Mouse (Mus musculus) stomach, embryonic 14.5 days (tissue): ENCODE measurements at regions not wholly inside any gene's neighbourhood (a gene's known extent, or its start where the extent isn't known, plus 50 kb on each side); places are given as distances from the start of the nearest gene placed in this dataset.
A peak's percentile ranks its signal among the peaks of the same experiment; 100 is the strongest.
"Not testable (repeated sequence)": the region's sequence is repeated elsewhere in the genome, so short reads cannot be mapped to it uniquely, and the experiment has no call there.

Source experiments
- ATAC-seq: fragments of 200-750 bp; cut with Nextera tagmentation; 2 replicates; pipeline ENCODE4 v1.8.0; 2017; ENCODE audit warnings: low read depth, moderate TSS enrichment; ENCODE audit not compliant: insufficient number of reproducible peaks, insufficient read depth, low FRiP score
- H3K27ac ChIP-seq: fragments of 300-500 bp; sonication (generic); 2 replicates; pipeline ENCODE4 v1.5.1; 2014; ENCODE audit warnings: mild to moderate bottlenecking, low read length, moderate library complexity, mixed read lengths
- H3K27me3 ChIP-seq: fragments of 300-500 bp; sonication (generic); 2 replicates; pipeline ENCODE4 v1.6.1; 2014; ENCODE audit warnings: low read length, control low read depth, mixed read lengths; ENCODE audit not compliant: control insufficient read depth, insufficient read depth
- H3K36me3 ChIP-seq: fragments of 300-500 bp; sonication (generic); 2 replicates; pipeline ENCODE4 v1.6.1; 2014; ENCODE audit warnings: mild to moderate bottlenecking, control low read depth, low read length, moderate library complexity, mixed read lengths; ENCODE audit not compliant: control insufficient read depth, insufficient read depth
- H3K4me1 ChIP-seq: fragments of 300-500 bp; sonication (generic); 2 replicates; pipeline ENCODE4 v1.6.1; 2014; ENCODE audit warnings: low read length, control low read depth, mixed read lengths; ENCODE audit not compliant: control insufficient read depth, insufficient read depth
- H3K4me2 ChIP-seq: fragments of 300-500 bp; sonication (generic); replicated peaks from 2 replicates; pipeline ENCODE4 v1.6.1; 2014; ENCODE audit warnings: low read depth, low read length, control low read depth
- H3K4me3 ChIP-seq: fragments of 300-500 bp; sonication (generic); 2 replicates; pipeline ENCODE4 v1.5.1; 2014; ENCODE audit warnings: low read depth, low read length, control low read depth
- H3K9ac ChIP-seq: fragments of 300-500 bp; sonication (generic); replicated peaks from 2 replicates; pipeline ENCODE4 v1.6.1; 2014; ENCODE audit warnings: low read depth, mild to moderate bottlenecking, control low read depth, low read length, moderate library complexity, mixed read lengths
- H3K9me3 ChIP-seq: fragments of 300-500 bp; sonication (generic); 2 replicates; pipeline ENCODE4 v1.6.1; 2016; ENCODE audit warnings: low read depth, low read length, control low read depth; ENCODE audit not compliant: control insufficient read depth
- WGBS: fragments of 180-500 bp; shearing (Covaris S2); extraction: QIAGEN DNeasy Blood & Tissue Kit; methylation state at CpG from one replicate; pipeline ENCODE4 v1.1.7; 2014; 5-methylcytosine and 5-hydroxymethylcytosine counted together

- no peaks in the 10 kb centered on the region for H3K27me3 ChIP-seq
- 69% methylated on average over 6 of the region's 6 CpGs for WGBS
- no peaks in the 10 kb centered on the region for H3K9me3 ChIP-seq
- H3K4me3 ChIP-seq = no peak overlapping the region
- no peaks in the 10 kb centered on the region for H3K4me1 ChIP-seq
- no peak overlapping the region for H3K9ac ChIP-seq
- no peak overlapping the region for H3K4me2 ChIP-seq
- H3K36me3 ChIP-seq = no peaks in the 10 kb centered on the region
- no peak overlapping the region for H3K27ac ChIP-seq
- no peak for ATAC-seq
Measured at GRCm38 (mm10) chr2:114723971-114724666, 69.4 kb upstream of the Dph6 start.

- H3K9ac ChIP-seq = no peak overlapping the region
- 93% methylated on average over 1 of the region's 1 CpGs for WGBS
Measured at GRCm38 (mm10) chr2:114727197-114727596, 72.4 kb upstream of the Dph6 start.

GRCm38 (mm10) chr2:114734861-114735569 is 80.3 kb upstream of the Dph6 start:
- no peak for ATAC-seq
- no peak overlapping the region for H3K4me3 ChIP-seq

More at GRCm38 (mm10) chr2:114727197-114727596, 72.4 kb upstream of the Dph6 start:
- H3K4me2 ChIP-seq = no peak overlapping the region
- no peak overlapping the region for H3K27ac ChIP-seq
- no peak for ATAC-seq
- H3K4me1 ChIP-seq = no peaks in the 10 kb centered on the region
- H3K36me3 ChIP-seq = no peaks in the 10 kb centered on the region
- no peaks in the 10 kb centered on the region for H3K9me3 ChIP-seq
- no peak overlapping the region for H3K4me3 ChIP-seq
- no peaks in the 10 kb centered on the region for H3K27me3 ChIP-seq

GRCm38 (mm10) chr2:114739421-114740212 is 84.9 kb upstream of the Dph6 start:
- ATAC-seq = no peak
- Histone ChIP-seq H3K4me2 (no peak overlapping the region), H3K4me3 (no peak overlapping the region), H3K27ac (peak overlapping the region; percentile 15; the same call in 1 of the 2 replicates), H3K9me3 (no peaks in the 10 kb centered on the region), H3K9ac (no peak overlapping the region), H3K27me3 (no peaks in the 10 kb centered on the region), H3K4me1 (peaks cover 9% of the 10 kb centered on the region; the same call in 1 of the 2 replicates), H3K36me3 (no peaks in the 10 kb centered on the region)
- WGBS = 37% methylated on average over 11 of the region's 11 CpGs

More at GRCm38 (mm10) chr2:114734861-114735569, 80.3 kb upstream of the Dph6 start:
- H3K36me3 ChIP-seq = no peaks in the 10 kb centered on the region
- no peak overlapping the region for H3K4me2 ChIP-seq
- H3K27me3 ChIP-seq = no peaks in the 10 kb centered on the region
- peaks cover 10% of the 10 kb centered on the region; the same call in 1 of the 2 replicates for H3K4me1 ChIP-seq
- H3K27ac ChIP-seq = no peak overlapping the region
- no peak overlapping the region for H3K9ac ChIP-seq
- 33% methylated on average over 4 of the region's 4 CpGs for WGBS
- H3K9me3 ChIP-seq = no peaks in the 10 kb centered on the region

GRCm38 (mm10) chr2:114763276-114763675 is 108.5 kb upstream of the Dph6 start:
- 43% methylated on average over 4 of the region's 4 CpGs for WGBS

GRCm38 (mm10) chr2:114773723-114774122 is 119.0 kb upstream of the Dph6 start:
- not testable (repeated sequence) for H3K9ac ChIP-seq, H3K36me3 ChIP-seq, H3K27ac ChIP-seq, H3K4me2 ChIP-seq, ATAC-seq, H3K9me3 ChIP-seq, H3K4me3 ChIP-seq, H3K27me3 ChIP-seq, H3K4me1 ChIP-seq
- WGBS = 85% methylated on average over 6 of the region's 6 CpGs

More at GRCm38 (mm10) chr2:114763276-114763675, 108.5 kb upstream of the Dph6 start:
- H3K9me3 ChIP-seq = no peaks in the 10 kb centered on the region
- no peak overlapping the region for H3K4me3 ChIP-seq
- no peaks in the 10 kb centered on the region for H3K4me1 ChIP-seq
- H3K9ac ChIP-seq = no peak overlapping the region
- no peak overlapping the region for H3K4me2 ChIP-seq
- no peak for ATAC-seq
- no peaks in the 10 kb centered on the region for H3K27me3 ChIP-seq
- H3K27ac ChIP-seq = no peak overlapping the region
- H3K36me3 ChIP-seq = no peaks in the 10 kb centered on the region

- no peaks in the 10 kb centered on the region for H3K9me3 ChIP-seq
- H3K27ac ChIP-seq = no peak overlapping the region
- no peaks in the 10 kb centered on the region for H3K27me3 ChIP-seq
- no peaks in the 10 kb centered on the region for H3K4me1 ChIP-seq
- ATAC-seq = no peak
- WGBS = 82% methylated on average over 3 of the region's 3 CpGs
- no peaks in the 10 kb centered on the region for H3K36me3 ChIP-seq
- H3K4me2 ChIP-seq = no peak overlapping the region
- no peak overlapping the region for H3K4me3 ChIP-seq
- no peak overlapping the region for H3K9ac ChIP-seq
Measured at GRCm38 (mm10) chr2:114774278-114774677, 119.5 kb upstream of the Dph6 start.

- ATAC-seq = no peak
Measured at GRCm38 (mm10) chr2:114775532-114775931, 120.8 kb upstream of the Dph6 start.

More at GRCm38 (mm10) chr2:114775532-114775931, 120.8 kb upstream of the Dph6 start:
- H3K4me3 ChIP-seq = no peak overlapping the region
- H3K27ac ChIP-seq = no peak overlapping the region
- no peaks in the 10 kb centered on the region for H3K9me3 ChIP-seq
- 28% methylated on average over 2 of the region's 2 CpGs for WGBS
- no peak overlapping the region for H3K4me2 ChIP-seq
- no peaks in the 10 kb centered on the region for H3K4me1 ChIP-seq
- no peaks in the 10 kb centered on the region for H3K27me3 ChIP-seq
- no peaks in the 10 kb centered on the region for H3K36me3 ChIP-seq
- H3K9ac ChIP-seq = no peak overlapping the region
